Mouse (Mus musculus) liver, postnatal 0 days (tissue): Measurements from ENCODE around the gene Chek2.

Experiments used
- CTCF ChIP-seq: sonication (generic); IDR thresholded peaks from 2 replicates; pipeline ENCODE4 v1.5.1; 2016; ENCODE audit warnings: antibody characterized with exemption, low read depth
- EP300 ChIP-seq: IDR thresholded peaks from 2 replicates; pipeline ENCODE4 v1.6.1; 2016; ENCODE audit warnings: antibody characterized with exemption, low read depth, mild to moderate bottlenecking

DNA sequence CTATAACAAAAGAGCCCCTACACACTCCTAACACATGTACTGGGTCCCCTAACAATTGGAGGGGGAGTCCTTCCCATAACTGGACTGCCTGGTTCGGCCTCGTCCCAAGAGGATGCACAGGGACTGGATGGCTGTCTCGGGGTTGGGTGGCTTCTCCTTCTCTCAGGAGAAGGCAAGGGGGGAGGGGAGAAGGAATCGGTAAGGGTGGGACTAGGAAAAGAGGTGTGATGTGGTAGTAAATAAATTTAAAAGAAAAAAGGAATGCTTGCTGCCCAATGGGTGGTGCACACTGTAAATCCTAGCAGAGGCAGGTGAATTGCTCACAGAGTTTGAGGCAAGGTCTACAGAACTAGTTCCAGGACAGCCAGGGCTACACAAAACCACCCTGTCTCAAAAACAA lies 33.6 kb upstream of the Chek2 start:
- no peak for TF ChIP-seq EP300
- TF ChIP-seq CTCF = no peak
